Mouse (Mus musculus) liver, embryonic 14.5 days (tissue): ENCODE measurements at regions not wholly inside any gene's neighbourhood (a gene's known extent, or its start where the extent isn't known, plus 50 kb on each side); places are given as distances from the start of the nearest gene placed in this dataset.
A peak's percentile ranks its signal among the peaks of the same experiment; 100 is the strongest.

Source experiments
- ATAC-seq: fragments of 200-750 bp; cut with Nextera tagmentation; 2 replicates; pipeline ENCODE4 v1.8.0; 2017; ENCODE audit warnings: moderate number of reproducible peaks, mild to moderate bottlenecking, moderate library complexity; ENCODE audit not compliant: insufficient read depth
- DNase-seq, 3 experiments: peaks; one replicate each; pipeline ENCODE4 v3.0.0-alpha.2; 2012 to 2013; ENCODE audit warnings: low read depth in 3 of 3, low spot score in 3 of 3
- H3K27ac ChIP-seq: fragments of 300-500 bp; sonication (generic); 2 replicates; pipeline ENCODE4 v1.5.1; 2014; ENCODE audit warnings: moderate library complexity, mild to moderate bottlenecking, control low read depth, inconsistent platforms
- H3K27me3 ChIP-seq: fragments of 300-500 bp; sonication (generic); 2 replicates; pipeline ENCODE4 v1.6.1; 2014; ENCODE audit warnings: mild to moderate bottlenecking, low read length, moderate library complexity; ENCODE audit not compliant: control insufficient read depth, insufficient read depth
- H3K36me3 ChIP-seq: fragments of 300-500 bp; sonication (generic); replicated peaks from 2 replicates; pipeline ENCODE4 v1.6.1; 2014; ENCODE audit warnings: low read depth; ENCODE audit not compliant: control insufficient read depth, insufficient read depth
- H3K4me1 ChIP-seq, 2 experiments: fragments of 200-500 bp in 1 of 2; fragments of 300-500 bp in 1 of 2; sonication (generic) in 1 of 2; replicated peaks; 2 replicates each; pipeline ENCODE4 v1.6.1; 2012 to 2014; ENCODE audit warnings: antibody characterized with exemption in 1 of 2, inconsistent platforms in 1 of 2, low read length in 1 of 2; ENCODE audit not compliant: control insufficient read depth in 2 of 2, insufficient read depth in 2 of 2
- H3K4me2 ChIP-seq: fragments of 300-500 bp; sonication (generic); 2 replicates; pipeline ENCODE4 v1.6.1; 2014; ENCODE audit warnings: low read depth, mild to moderate bottlenecking, control low read depth, moderate library complexity
- H3K4me3 ChIP-seq, 2 experiments: fragments of 200-500 bp in 1 of 2; fragments of 300-500 bp in 1 of 2; sonication (generic) in 1 of 2; 2 replicates each; pipeline ENCODE4 v1.5.1; 2012 to 2014; ENCODE audit warnings: low read depth in 2 of 2, low read length in 2 of 2, mild to moderate bottlenecking in 2 of 2, control low read depth in 1 of 2, inconsistent platforms in 1 of 2, moderate library complexity in 1 of 2; ENCODE audit not compliant: insufficient read depth in 1 of 2
- H3K9ac ChIP-seq: fragments of 300-500 bp; sonication (generic); replicated peaks from 2 replicates; pipeline ENCODE4 v1.6.1; 2014; ENCODE audit warnings: mild to moderate bottlenecking, control low read depth, moderate library complexity
- H3K9me3 ChIP-seq: fragments of 300-500 bp; sonication (generic); 2 replicates; pipeline ENCODE4 v1.6.1; 2016; ENCODE audit warnings: low read length, mixed read lengths; ENCODE audit not compliant: control insufficient read depth
- CTCF ChIP-seq: IDR thresholded peaks from 2 replicates; pipeline ENCODE4 v1.5.1; 2016; ENCODE audit warnings: antibody characterized with exemption, low read depth, control low read depth
- EP300 ChIP-seq: IDR thresholded peaks from 2 replicates; pipeline ENCODE4 v1.6.1; 2016; ENCODE audit warnings: antibody characterized with exemption, low read depth
- WGBS: fragments of 180-500 bp; shearing (Covaris S2); extraction: QIAGEN DNeasy Blood & Tissue Kit; methylation state at CpG from one replicate; pipeline ENCODE4 v1.1.7; 2014; ENCODE audit not compliant: insufficient replicate concordance; 5-methylcytosine and 5-hydroxymethylcytosine counted together

DNA sequence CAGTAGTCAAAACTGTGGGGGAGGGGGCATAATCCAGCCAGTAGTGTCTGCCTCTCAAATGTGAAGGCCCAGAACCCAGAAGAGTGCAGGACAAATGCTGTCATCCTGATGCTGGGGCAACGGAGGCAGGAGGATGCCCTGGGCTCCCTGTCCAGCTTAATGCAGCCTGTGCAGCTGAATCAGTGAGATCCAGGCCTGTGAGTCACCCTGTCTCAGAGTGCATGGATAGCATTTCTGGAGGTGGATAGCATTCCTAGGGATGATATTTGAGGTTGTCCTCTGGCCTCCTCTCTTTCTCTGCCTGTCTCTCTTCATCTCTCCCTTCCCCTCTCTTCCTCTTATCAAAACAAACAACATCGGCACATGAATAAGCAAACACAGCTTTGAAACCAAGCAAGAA lies 73.8 kb upstream of the Mvb12b start:
- Histone ChIP-seq H3K9ac (no peak overlapping the region), H3K9me3 (no peaks in the 10 kb centered on the region), H3K4me3 (no peak overlapping the region), H3K36me3 (no peaks in the 10 kb centered on the region), H3K4me1 (no peaks in the 10 kb centered on the region), H3K27ac (no peak overlapping the region), H3K27me3 (peaks cover 2% of the 10 kb centered on the region; the same call in 1 of the 2 replicates), H3K4me2 (no peak overlapping the region)
- 56% methylated on average over 2 of the region's 2 CpGs for WGBS
- no peak for DNase-seq
- TF ChIP-seq CTCF = no peak
- TF ChIP-seq EP300 = no peak
- no peak for ATAC-seq

DNA sequence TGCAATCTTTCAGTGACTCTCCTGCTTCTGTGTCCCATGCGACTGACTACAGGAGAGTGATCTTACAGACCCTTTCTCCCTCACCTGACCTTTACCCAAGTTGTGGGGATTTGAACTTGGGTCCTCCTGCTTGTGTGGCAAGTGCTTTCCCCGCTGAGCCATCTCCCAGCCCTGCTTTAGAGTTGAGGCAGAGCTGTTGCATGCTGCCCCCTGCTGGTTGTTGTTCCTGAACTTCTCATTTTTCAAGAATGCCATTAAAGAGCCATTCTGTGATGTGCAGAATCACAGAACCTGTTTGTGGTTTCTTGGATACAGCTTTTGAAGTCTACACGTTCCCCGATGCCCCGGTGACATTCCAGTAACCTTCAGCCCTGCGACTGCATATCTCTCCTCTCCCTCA lies 70.0 kb upstream of the Mvb12b start:
- H3K4me2 ChIP-seq = no peak overlapping the region
- DNase-seq = peak; percentile 13 to 24 (median 14)
- WGBS = 47% methylated on average over 6 of the region's 6 CpGs

DNA sequence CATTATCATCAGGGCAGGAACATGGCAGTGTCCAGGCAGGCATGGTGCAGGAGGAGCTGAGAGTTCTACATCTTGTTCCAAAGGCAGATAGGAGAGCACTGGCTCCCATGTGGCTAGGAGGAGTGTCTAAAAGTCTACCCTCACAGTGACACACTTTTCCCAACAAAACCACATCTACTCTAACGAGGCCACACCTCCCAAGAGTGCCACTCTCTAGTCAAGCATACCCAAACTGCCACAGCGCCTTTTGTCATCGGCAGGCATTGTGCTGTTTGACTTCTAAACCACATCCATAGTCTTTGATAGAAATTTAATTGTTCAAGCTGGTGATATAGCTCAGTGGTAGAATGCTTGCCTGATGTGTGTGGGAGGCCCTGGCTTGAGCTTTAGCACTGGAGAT lies 56.6 kb upstream of the Mvb12b start:
- H3K27me3 ChIP-seq = no peaks in the 10 kb centered on the region
- H3K9ac ChIP-seq = no peak overlapping the region
- no peak for DNase-seq
- TF ChIP-seq CTCF (no peak), EP300 (no peak)
- H3K9me3 ChIP-seq = no peaks in the 10 kb centered on the region
- no peaks in the 10 kb centered on the region for H3K4me1 ChIP-seq
- no peaks in the 10 kb centered on the region for H3K36me3 ChIP-seq
- ATAC-seq = no peak
- no peak overlapping the region for H3K4me2 ChIP-seq
- no peak overlapping the region for H3K4me3 ChIP-seq
- H3K27ac ChIP-seq = no peak overlapping the region
- 67% methylated on average over 3 of the region's 3 CpGs for WGBS

More for the DNA sequence above, 70.0 kb upstream of the Mvb12b start:
- Histone ChIP-seq H3K27ac (no peak overlapping the region), H3K36me3 (no peaks in the 10 kb centered on the region), H3K9me3 (no peaks in the 10 kb centered on the region), H3K4me3 (no peak overlapping the region), H3K9ac (no peak overlapping the region), H3K4me1 (no peaks in the 10 kb centered on the region), H3K27me3 (no peaks in the 10 kb centered on the region)
- TF ChIP-seq CTCF = peak; percentile 82
- no peak for TF ChIP-seq EP300
- ATAC-seq = no peak

DNA sequence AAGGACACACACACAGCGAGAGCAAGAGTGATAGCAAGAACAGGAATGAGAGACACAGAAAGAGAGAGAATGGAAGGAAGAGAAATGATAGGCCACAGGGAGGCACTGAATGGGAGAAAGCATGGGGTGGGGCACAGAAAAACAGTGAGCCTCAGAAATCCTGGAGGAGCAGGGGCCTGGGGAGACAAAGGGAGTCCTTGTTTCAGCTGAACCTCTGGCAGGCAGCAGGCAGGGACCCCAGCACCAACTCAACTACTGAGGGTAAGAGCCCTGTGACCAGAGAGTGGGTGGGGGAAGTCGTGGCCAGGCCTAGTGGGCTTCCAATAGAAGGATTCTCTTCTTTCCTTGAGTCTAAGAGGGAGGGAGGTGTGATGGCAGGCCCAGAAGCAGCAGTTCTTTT lies 54.3 kb upstream of the Mvb12b start:
- Histone ChIP-seq H3K4me2 (no peak overlapping the region), H3K9ac (no peak overlapping the region), H3K27ac (no peak overlapping the region), H3K9me3 (no peaks in the 10 kb centered on the region), H3K4me1 (no peaks in the 10 kb centered on the region), H3K27me3 (no peaks in the 10 kb centered on the region), H3K36me3 (no peaks in the 10 kb centered on the region), H3K4me3 (no peak overlapping the region)
- no peak for TF ChIP-seq CTCF
- TF ChIP-seq EP300 = no peak
- no peak for ATAC-seq
- 42% methylated on average over 2 of the region's 2 CpGs for WGBS
- DNase-seq = no peak

DNA sequence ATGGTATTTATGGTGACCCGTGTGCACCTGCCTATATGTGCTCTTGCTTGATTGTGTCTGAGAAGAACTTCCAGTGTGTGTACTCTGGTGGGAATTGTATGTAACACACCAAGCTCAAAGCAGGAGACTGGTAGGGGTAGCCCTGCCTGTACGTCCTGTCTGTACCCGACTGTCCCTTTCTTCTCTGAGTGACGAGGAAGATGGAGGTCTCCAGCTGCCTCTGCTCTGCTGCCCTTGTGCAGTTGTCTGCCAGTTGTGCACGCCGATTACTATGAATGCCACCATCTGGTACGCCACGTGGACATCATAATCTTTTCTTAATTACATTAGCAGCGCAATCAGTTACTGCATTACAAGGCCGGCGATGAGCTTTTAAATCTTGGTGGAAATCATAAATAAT lies 53.6 kb upstream of the Mvb12b start:
- Histone ChIP-seq H3K9me3 (no peaks in the 10 kb centered on the region), H3K27me3 (no peaks in the 10 kb centered on the region), H3K27ac (no peak overlapping the region), H3K9ac (no peak overlapping the region), H3K36me3 (no peaks in the 10 kb centered on the region), H3K4me2 (no peak overlapping the region), H3K4me1 (no peaks in the 10 kb centered on the region), H3K4me3 (no peak overlapping the region)
- 67% methylated on average over 11 of the region's 11 CpGs for WGBS
- no peak for TF ChIP-seq EP300
- no peak for TF ChIP-seq CTCF
- ATAC-seq (no peak), DNase-seq (no peak)
